Mouse (Mus musculus): ENCODE measurements around the gene Psmc1. TPM values are rescaled to one million over a fixed set of nuclear protein-coding genes. Genes with fewer than 3 reads are reported as not detected.

Psmc1 gene
- 258 and 298 TPM in 2 replicates for total RNA-seq (2017)

DNA sequence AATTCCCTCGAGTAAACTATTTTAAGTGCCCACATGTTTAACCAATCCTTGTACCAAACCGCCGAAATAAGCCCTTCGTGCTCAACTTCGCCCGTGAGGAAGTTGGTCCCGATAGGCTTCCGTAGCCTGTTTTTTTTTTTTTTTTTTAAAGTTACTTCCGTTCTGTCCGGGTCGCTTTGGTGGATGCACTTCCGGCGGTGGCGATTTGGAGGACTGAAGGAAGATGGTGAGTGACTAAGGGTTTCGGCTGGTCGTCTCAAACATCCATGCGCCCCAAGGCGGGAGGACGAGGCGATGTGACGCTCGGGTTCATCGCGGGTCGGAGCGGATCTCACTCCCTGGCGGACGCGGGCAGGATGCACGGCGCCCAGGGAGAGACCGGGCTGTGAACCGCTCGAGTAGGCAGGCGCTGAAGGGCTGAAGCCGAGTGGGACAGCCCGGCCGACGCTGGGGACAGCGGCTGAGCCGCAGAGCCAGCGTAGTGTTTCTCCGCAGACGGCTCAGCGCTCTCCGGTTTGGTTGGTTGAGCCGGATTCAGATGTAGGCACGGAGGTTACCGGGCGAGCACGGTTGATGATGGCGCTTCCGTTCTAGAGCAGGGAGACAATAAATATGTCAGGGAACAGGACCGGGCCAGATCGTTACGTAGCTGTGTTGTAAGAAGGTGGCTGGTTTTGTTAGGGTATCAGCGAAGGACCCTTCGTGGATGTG is at the start of gene Psmc1:
Gene Psmc1, plus strand, starts transcription at position 169 of the 711 bp plus-strand sequence.
- peak; percentile 80 for ATAC-seq (replicated peaks; ENCODE audit: low read depth, poor library complexity, severe bottlenecking)

DNA sequence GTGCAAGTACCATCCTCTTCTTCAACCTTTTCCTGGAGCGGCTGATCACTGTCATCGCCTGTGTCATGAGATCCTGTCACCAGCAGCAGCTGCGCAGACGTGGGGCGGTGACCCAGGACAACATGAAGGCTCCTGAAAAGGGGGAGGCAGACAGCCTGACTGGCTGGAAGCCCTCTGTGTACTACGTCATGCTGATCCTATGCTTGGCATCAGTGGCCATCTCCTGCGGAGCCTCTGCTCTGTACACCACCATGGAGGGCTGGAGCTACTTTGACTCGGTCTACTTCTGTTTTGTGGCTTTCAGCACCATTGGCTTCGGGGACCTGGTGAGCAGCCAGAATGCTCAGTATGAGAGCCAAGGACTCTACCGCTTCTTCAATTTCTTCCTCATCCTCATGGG is 48.9 kb upstream of the Psmc1 start:
- ATAC-seq (replicated peaks; ENCODE audit: low read depth, poor library complexity, severe bottlenecking) = no peak

DNA sequence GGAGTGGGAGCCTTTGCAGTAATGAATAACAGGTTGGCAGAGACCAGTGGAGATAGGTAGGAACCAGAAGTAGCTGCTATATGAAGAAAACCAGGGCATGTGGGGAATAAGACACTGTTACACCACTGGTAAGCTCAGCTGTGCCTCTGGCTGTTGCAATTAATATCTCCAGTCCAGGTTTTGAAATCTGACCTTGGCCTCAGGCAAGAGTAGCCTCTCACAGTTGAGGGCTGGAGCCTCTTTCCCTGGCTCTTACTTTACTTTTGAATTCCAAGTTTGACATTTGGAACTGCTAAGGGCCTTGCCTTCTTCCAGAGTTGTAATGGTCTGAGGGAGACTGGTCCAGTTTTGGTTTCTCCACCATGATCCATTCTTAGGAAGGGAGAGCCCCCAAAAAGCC is 48.1 kb upstream of the Psmc1 start:
- no peak for ATAC-seq (replicated peaks; ENCODE audit: low read depth, poor library complexity, severe bottlenecking)

DNA sequence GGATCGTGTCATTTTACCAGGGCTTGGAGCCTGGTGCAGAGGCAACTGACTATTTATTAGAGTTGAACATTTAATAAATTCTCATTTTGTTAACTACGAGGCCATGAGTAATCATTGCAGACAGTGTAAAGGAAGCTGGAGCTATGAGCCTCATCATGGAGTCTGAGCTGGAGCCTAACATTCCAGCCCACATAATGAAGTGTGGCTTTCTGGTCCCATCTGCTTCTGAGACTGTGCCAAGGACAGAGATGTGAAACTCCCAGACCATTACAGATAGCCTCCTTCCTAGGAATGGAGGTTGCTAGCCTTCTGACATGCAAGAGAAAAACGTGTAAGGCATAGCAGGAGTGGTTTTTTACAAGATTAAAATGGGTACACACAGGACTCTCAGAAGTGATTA is 47.4 kb upstream of the Psmc1 start:
- no peak for ATAC-seq (replicated peaks; ENCODE audit: low read depth, poor library complexity, severe bottlenecking)

DNA sequence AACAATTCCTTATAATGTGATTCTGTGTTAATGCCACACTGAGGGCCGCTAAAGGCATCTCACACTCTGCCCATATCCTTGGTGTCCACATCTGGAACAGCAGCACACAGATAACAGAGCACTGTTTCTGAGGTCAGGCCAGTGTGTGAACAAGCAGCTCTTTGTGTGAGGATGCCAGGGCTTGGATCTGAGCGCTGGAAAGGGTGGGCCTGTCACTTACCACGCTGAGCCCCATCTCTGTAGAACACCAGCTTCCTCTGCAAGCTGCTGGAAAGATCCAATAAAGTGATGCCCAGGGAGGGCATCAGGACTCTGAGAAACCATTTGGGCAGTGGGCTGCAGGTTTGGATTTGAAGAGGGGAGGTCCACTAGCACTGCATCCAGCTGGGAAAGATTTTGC is 44.8 kb upstream of the Psmc1 start:
- ATAC-seq (replicated peaks; ENCODE audit: low read depth, poor library complexity, severe bottlenecking) = no peak

DNA sequence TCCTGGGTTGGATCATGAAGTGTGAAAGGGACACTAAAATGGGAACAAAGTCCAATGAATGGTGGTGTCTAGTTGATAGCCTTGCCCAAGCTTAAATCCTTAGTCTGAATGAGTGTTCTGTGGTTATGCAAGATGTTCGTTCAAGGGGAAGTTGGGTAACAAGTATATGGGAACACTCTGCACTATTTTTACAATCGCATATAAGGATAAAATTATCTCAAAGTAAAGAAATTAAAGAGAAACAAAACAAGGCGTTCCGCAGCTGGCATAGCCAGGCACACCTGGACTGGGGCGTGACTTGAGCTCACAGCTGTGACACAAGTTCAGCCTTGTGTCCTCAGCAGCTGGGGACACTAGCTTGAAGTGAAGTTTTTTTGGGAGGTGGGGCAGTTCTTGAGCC is 42.5 kb upstream of the Psmc1 start:
- peak; percentile 91 for ATAC-seq (replicated peaks; ENCODE audit: low read depth, poor library complexity, severe bottlenecking)

DNA sequence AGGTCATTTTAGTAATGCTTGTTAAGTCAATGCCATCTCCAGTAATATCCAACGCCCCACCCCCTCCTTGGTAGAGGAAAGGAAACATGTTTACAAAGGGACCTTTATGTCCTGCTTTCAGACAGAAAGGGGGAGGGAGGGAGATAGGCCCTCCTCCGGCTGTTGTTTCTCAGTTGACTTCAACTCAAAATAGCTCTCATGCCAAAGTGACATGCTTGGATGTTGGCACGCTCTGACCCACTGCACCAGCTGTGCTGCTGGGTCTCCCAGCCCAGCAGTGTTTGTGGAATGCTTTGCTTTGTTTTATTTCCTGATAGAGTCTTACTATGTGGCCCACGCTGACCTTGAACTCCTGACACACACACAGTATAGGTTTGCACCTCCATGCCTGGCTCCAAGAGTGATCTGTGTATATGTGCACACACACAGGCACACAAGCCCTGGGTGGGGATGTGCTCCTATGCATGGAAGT is 36.7 kb upstream of the Psmc1 start:
- no peak for ATAC-seq (replicated peaks; ENCODE audit: low read depth, poor library complexity, severe bottlenecking)

DNA sequence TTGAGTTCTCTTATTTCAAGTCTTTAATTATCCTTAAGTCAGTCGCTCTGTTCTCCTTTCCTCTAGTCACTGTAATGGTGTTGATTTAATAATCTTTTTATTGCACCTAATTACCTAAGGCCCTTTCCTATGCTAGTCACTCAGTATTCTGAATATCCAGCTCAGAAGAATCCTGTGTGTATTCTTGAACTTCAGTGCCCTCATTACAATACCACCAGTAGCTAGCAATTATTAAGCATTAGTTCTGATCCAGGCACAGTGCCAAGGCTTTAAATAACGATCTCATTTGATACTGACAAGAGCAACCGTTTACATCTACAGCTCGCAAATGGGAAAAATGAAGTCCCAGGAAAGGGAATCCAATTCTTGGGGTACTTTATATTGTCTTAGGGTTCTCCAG is 34.2 kb upstream of the Psmc1 start:
- ATAC-seq (replicated peaks; ENCODE audit: low read depth, poor library complexity, severe bottlenecking) = no peak

DNA sequence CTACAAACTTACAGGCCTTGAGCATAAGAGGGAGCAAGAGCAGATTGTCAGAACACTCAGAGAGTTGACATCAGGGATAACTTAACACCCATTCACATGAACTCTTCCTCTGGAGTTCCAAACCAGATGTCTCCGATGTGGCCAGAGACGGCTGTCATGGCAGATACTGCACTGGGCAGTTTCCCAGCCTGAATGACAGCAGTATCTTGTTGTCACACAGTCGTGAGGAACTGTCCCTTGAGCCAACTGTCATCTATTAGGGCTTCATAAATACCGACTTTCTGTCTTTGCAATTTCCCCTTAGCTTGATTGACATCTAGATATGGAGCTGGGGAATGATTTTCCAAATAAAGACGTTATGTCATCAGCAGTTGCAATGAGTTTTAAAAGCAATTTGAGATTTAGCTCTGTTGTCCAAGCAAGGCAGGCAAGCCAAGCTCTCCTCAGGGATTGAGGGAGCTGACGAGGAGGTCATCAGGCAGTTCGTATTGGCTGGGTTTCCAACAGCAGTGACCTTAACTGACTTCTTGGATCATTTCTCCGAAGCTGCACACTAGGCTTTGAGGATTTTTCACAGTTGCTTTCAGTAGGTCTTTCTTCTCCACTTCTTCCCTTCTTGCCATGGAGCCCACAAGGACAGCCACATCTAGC is 30.2 kb upstream of the Psmc1 start:
- no peak for ATAC-seq (replicated peaks; ENCODE audit: low read depth, poor library complexity, severe bottlenecking)

DNA sequence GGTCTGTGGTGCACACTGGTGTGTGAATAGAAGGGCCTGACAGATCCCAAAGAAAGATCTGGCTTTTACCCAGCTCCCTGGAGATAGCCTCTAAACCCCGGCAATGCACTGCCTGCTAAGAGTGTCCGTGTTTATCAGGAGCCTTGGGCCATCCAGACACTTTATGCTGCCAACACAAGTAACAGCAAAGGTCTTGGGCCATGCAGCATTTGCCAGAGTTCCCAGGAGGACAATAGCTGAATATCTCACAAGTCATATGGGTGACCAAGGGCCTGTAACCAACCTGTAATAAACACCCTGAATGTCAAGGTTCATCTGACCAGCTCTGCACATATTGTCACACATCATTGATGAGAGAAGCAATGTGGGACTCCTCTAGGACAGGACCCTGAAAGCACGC is 21.9 kb upstream of the Psmc1 start:
- ATAC-seq (replicated peaks; ENCODE audit: low read depth, poor library complexity, severe bottlenecking) = no peak

DNA sequence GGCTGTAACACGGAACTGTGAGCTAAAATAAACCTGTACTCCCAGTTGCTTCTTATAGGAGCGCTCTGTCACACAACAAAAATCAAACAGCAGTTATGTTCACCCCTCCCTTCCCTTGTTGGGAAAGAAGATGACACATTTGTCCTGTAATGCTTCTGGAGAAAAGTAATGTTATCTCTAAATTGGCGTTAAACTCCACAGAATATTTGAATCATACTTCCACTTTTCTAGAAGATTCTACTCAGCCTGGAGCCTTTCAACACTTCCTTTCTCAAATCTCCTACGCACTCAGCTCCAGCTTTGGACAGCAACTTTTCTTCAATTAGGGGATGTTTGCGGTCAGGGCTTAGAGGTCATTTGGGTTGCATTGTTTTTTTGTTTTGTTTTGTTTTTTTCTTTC is 20.7 kb upstream of the Psmc1 start:
- no peak; the same call in 1 of the 2 replicates for ATAC-seq (replicated peaks; ENCODE audit: low read depth, poor library complexity, severe bottlenecking)

DNA sequence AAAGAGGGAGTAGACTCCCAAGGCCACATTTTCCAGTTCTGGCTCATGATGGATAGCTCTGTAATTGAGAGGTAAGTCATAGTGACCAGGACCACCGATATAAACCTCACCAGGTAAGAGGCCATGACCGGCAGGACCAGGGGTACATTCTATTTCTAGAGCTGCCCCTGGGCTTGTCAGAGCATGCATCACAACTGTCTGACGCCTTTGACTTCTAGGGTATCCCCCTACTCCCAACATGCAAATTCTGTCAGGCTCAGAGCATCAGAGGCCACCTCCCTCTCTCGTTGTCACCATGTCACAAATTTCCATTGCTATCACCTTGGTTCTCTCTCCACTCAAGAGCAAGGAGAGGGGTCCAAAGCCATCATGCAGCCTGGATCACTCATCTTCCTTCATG is 19.2 kb upstream of the Psmc1 start:
- ATAC-seq (replicated peaks; ENCODE audit: low read depth, poor library complexity, severe bottlenecking) = no peak

DNA sequence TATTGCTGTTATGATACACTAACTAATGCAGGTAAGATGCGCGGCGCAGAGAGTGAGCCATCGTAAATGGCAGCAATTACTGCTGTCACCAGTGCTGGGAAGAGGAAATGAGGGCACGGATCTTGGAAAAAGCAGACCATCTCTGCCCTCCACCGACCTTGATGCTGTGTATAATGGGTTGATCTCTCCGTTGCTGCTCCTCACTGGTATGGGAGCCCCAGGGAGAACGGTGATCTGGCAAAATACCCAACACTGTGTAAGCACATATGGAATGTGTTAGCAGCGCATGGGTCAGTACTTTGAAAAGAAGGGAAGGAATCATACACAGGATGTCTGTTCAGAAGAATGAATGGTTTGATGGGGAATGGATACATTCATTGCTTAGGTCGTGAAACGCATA is 16.9 kb upstream of the Psmc1 start:
- no peak for ATAC-seq (replicated peaks; ENCODE audit: low read depth, poor library complexity, severe bottlenecking)

DNA sequence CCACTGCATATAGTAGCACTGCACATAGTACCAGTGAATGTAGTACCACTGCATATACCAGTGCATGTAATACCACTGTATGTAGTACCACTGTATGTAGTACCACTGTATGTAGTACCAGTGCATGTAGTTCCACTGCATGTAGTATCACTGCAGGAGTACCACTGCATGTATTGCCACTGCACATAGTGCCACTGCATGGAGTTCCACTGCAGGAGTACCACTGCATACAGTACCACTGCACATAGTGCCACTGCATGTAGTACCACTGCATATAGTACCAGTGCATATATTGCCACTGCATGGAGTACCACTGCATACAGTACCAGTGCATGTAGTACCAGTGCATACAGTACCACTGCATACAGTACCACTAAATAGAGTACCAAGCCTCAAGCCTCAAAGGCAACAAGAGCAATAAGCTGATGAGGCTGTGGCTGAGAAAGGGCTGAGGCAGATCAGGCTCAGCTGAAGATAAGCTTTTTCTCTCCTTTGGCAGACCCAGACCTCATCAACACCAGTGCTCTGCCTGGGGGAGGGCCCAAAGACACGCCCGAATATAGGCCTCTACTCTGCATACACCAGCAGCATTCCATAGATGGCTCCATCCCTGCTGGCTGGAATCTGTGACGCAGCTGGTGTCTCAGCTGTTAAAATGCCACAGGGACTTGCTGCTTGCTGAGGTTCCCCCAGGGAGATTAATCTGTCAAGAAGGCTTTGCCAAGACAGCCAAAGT is 9.8 kb upstream of the Psmc1 start:
- ATAC-seq (replicated peaks; ENCODE audit: low read depth, poor library complexity, severe bottlenecking) = no peak

DNA sequence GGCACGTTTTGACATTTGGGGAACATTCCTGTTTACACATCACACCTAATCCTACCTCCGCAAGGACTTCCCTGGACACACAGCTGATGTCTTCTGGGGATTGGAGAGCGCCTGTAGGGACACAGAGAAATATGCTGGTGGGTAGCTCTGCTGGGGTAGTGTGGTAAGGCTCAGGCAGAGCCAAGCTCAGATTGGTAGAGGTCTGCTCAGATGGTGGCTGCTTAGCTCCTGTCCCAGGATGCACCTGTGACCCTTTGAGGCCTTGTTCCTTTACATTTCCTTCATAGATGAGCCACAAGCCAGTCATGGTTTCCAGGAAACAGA is 9.3 kb upstream of the Psmc1 start:
- ATAC-seq (replicated peaks; ENCODE audit: low read depth, poor library complexity, severe bottlenecking) = no peak

DNA sequence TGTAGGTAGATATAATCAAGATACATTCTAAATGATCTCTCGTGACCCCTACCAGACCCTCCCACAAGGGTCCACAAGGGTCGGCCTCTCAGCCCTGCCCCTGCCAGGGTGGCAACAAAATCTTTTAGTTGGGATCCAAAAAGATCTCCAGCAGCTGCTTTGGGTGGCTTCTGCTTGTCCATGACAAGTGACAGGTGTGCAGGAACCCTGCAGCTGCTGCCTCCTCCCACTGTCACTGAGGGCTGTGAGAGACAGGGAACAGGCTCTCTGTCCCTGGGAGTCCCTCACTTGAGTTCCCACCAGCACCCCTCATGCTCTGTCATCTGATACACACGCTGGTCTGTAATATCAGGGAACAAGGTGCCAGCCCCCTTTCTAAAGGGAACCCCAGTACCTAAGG is 8.3 kb upstream of the Psmc1 start:
- no peak for ATAC-seq (replicated peaks; ENCODE audit: low read depth, poor library complexity, severe bottlenecking)

DNA sequence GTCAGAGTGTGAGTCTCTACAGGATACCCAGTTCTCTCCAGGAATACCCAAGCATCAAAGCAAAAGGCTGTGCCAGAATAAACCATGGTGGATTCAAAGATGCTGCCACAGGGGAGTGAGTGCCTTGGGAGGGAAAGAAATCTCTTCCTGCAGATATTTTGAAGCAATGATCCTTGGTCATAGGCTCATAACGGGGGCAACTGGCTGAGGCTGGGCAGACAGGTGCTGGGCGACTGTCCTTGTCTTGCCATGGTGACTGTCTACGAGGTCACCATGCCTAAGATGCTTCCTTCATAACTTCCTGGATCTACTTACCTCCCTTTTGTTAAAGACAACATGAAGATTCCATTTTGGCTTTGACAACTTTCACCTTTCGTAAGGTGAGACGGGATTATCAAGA is 5.4 kb upstream of the Psmc1 start:
- no peak for ATAC-seq (replicated peaks; ENCODE audit: low read depth, poor library complexity, severe bottlenecking)

DNA sequence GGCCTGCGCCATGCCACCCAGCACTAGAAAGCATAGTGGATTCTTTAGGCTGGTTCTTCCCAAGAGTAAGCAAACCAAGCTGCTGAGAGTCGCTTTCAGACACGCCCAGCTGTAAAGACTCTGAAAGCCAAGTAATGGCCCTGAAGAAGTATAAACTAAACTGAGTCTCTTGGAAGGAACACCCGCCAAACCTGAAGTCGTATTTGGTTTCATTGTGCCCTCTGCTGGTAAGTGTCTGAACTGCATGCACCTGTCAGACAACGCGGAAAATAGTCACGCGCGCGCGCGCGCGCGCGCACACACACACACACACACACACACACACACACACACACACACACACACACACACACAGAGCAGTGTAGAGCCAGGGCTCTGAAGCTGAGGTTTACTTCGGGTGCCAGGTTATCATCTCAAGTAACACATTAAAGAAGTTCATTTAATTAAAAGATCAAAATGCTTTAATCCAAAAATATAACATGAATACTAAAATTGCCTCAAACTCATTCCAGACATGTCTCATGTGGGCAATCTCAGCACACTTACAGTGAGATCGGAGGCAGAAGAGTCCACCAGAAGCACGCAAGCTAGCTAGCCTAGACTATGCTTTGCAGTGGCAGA is 3.6 kb upstream of the Psmc1 start:
- peak; percentile 44 for ATAC-seq (replicated peaks; ENCODE audit: low read depth, poor library complexity, severe bottlenecking)

DNA sequence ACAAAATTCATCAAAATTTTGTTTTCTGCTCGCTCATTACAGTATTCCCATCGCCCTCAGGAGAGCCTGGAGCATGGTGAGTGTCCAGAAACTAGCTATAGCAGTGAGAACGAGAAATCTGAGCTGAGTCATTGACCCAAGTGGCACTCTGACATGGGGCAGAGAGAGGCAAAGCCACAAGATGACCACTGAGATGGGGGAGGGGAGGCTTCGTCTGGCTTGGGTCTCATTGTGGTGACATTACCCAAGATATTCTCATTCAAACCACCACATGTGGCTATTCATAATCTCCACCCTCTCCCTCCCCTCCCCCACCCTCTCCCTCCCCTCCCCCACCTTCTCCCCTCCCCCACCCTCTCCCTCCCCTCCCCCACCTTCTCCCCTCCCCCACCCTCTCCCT is 2.5 kb upstream of the Psmc1 start:
- ATAC-seq (replicated peaks; ENCODE audit: low read depth, poor library complexity, severe bottlenecking) = 0 out of 2 replicates have a peak, but pooled peaks have one; percentile 8

DNA sequence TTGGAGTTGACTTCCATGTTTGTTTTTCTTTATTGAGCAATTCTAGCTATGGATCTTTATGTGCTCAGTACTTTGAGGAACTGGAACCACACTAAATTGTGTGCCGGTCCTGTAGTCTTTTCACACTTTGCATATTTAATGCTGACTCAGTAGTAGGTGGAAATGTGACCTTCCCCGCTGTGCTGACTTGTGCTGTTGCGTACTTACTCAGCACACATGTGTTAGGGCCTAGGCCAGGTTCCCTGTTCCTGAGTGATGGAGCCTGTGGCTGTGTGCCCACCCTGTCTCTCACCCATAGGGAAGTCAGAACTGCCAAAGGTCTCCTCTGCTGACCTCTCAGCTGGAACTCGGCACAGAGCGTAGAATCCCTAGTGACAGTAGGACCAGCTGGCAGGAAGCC is 6.0 kb downstream of the Psmc1 start:
- 0 out of 2 replicates have a peak, but pooled peaks have one; percentile 15 for ATAC-seq (replicated peaks; ENCODE audit: low read depth, poor library complexity, severe bottlenecking)

DNA sequence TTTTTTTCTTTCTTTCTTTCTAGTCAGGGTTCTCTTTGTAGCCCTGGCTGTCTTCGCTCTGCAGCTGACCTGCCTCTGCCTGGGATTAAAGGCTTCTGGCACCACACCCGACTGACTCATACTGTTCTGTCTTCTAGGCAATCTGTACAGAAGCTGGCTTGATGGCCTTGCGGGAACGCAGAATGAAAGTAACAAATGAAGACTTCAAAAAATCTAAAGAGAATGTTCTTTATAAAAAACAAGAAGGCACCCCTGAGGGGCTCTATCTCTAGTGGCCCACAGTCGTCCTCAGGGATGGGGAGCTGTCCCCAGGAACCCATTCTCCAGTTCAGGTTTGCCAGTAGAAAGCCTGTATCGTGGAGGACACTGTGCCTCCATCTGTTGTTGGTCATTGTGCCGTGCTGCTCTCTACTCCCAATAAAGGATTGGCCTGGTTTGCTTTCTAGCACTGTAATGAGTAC is 13.0 kb downstream of the Psmc1 start:
- no peak for ATAC-seq (replicated peaks; ENCODE audit: low read depth, poor library complexity, severe bottlenecking)
